Mouse (Mus musculus): ENCODE data around the gene Dleu7. TPM values are rescaled to one million over a fixed set of nuclear protein-coding genes. Genes with fewer than 3 reads are reported as not detected.

The Dleu7 gene
- total RNA-seq, 2 experiments from 2014 or later, result 9.7 to 10.1 TPM

GRCm38 (mm10) chr14:62226576-62227047, 66.2 kb downstream of the Dleu7 start:
- DNase-seq (ENCODE audit: low spot score in 2 of 2), result peak; percentile 39 to 48
- intact Hi-C loops (cut with DNase I), result no loop called here

Other genes with a start within 250 kb of the Dleu7 start
- 10 to 100 TPM; 13.8 to 18.0 TPM for gene Rnaseh2b, start 458 bp downstream of the Dleu7 start, total RNA-seq (2021)
- gene Gucy1b2, start 163.2 kb upstream of the Dleu7 start, total RNA-seq (2021), result under 1 TPM; 0.18 to 0.27 TPM

Measured in left cerebral cortex, postnatal 14 days (tissue).